Mouse (Mus musculus) neural tube, embryonic 12.5 days (tissue): Measurements from ENCODE around the gene Tspan33. TPM values are rescaled to one million over a fixed set of nuclear protein-coding genes. Genes with fewer than 3 reads are reported as not detected.
"Not testable (repeated sequence)": the region's sequence is repeated elsewhere in the genome, so short reads cannot be mapped to it uniquely, and the experiment has no call there.

ENCODE experiments used
- ATAC-seq: fragments of 200-750 bp; cut with Nextera tagmentation; 2 replicates; pipeline ENCODE4 v1.8.0; 2017; ENCODE audit warnings: low read depth, mild to moderate bottlenecking, moderate TSS enrichment, moderate library complexity; ENCODE audit not compliant: low FRiP score
- H3K27ac ChIP-seq: fragments of 300-500 bp; sonication (generic); 2 replicates; pipeline ENCODE4 v1.5.1; 2016
- H3K27me3 ChIP-seq: fragments of 300-500 bp; sonication (generic); replicated peaks from 2 replicates; pipeline ENCODE4 v1.6.1; 2016; ENCODE audit warnings: mild to moderate bottlenecking
- H3K36me3 ChIP-seq: fragments of 300-500 bp; sonication (generic); 2 replicates; pipeline ENCODE4 v1.6.1; 2016; ENCODE audit warnings: mild to moderate bottlenecking
- H3K4me1 ChIP-seq: fragments of 300-500 bp; sonication (generic); 2 replicates; pipeline ENCODE4 v1.6.1; 2016
- H3K4me2 ChIP-seq: fragments of 300-500 bp; sonication (generic); replicated peaks from 2 replicates; pipeline ENCODE4 v1.6.1; 2016; ENCODE audit warnings: mild to moderate bottlenecking
- H3K4me3 ChIP-seq: fragments of 300-500 bp; sonication (generic); 2 replicates; pipeline ENCODE4 v1.5.1; 2016
- H3K9ac ChIP-seq: fragments of 300-500 bp; sonication (generic); 2 replicates; pipeline ENCODE4 v1.6.1; 2016; ENCODE audit warnings: mild to moderate bottlenecking
- H3K9me3 ChIP-seq: fragments of 300-500 bp; sonication (generic); 2 replicates; pipeline ENCODE4 v1.6.1; 2016; ENCODE audit warnings: mild to moderate bottlenecking
- WGBS: fragments of 180-500 bp; shearing (Covaris S2); methylation state at CpG from one replicate; pipeline ENCODE4 v1.1.7; 2016; 5-methylcytosine and 5-hydroxymethylcytosine counted together
- polyA plus RNA-seq: library from polyadenylated mRNA; unstranded; fragments of >200 nt; fragmentation: Nextera tagmentation; extraction: Ambion mirVana; gene quantifications from 2 replicates; pipeline ENCODE4 v1.2.1, GENCODE M21; 2016

Gene Tspan33
- polyA plus RNA-seq, 1 experiment from 2014 or later: 6.1 TPM

DNA sequence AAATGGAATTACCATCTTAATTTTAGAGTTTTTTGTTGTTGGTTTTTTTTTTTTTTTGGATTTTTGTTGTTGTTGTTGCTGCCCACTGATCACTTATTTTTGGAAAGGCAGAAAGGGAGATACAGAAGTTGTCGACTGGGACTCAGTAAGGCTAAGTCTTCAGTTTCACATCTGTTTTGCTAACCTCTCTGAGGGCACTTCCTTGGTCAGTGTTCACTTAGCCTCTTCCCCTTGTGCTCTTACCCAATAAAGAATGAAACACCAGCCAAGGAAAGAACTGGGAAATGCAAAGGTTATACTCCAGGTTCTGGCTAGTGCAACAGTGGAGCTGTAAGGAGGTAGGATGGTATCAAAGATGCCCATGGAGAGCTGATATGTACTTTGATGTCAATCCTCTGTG, 35.5 kb downstream of the Tspan33 start:
- 79% methylated on average over 1 of the region's 1 CpGs for WGBS
- no peak overlapping the region for H3K4me3 ChIP-seq
- H3K4me1 ChIP-seq: no peaks in the 10 kb centered on the region
- ATAC-seq: no peak
- no peaks in the 10 kb centered on the region for H3K27me3 ChIP-seq
- H3K9ac ChIP-seq: no peak overlapping the region
- H3K4me2 ChIP-seq: no peak overlapping the region
- H3K36me3 ChIP-seq: no peaks in the 10 kb centered on the region
- H3K27ac ChIP-seq: no peak overlapping the region
- H3K9me3 ChIP-seq: no peaks in the 10 kb centered on the region

DNA sequence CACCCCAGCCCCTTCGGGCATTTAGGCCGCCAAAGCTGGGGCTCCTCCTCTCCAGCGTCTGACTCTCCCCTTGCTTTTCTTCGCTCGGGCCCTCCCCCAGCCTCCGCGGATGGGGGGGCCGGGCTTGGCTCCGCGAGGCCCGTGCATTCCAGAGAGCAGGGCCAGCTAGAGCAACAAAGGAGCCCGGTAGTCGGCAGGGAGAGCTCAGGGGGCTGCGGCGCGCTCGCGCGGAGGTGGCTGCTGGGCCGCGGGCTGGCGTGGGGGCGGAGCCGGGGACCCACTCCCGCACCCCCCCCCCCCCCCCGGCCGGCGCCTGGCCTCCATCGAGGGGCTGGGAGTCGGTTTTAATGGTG, 41.3 kb downstream of the Tspan33 start, which contains the start of gene Smo:
Gene Smo, plus strand, starts transcription at position 168 of the 353 bp plus-strand sequence.
- H3K4me1 ChIP-seq: peaks cover 10% of the 10 kb centered on the region
- peak; percentile 95 for ATAC-seq
- WGBS: 3% methylated on average over 22 of the region's 30 CpGs
- no peaks in the 10 kb centered on the region for H3K9me3 ChIP-seq
- H3K4me3 ChIP-seq: peak within 1 kb of the TSS; percentile 91
- peak within 1 kb of the TSS; percentile 74 for H3K27ac ChIP-seq
- H3K9ac ChIP-seq: peak within 1 kb of the TSS; percentile 95
- 0 out of 2 replicates have a peak, but pooled peaks cover 5% of the 10 kb centered on the region for H3K36me3 ChIP-seq
- no peaks in the 10 kb centered on the region for H3K27me3 ChIP-seq
- H3K4me2 ChIP-seq: peak within 1 kb of the TSS; percentile 79

DNA sequence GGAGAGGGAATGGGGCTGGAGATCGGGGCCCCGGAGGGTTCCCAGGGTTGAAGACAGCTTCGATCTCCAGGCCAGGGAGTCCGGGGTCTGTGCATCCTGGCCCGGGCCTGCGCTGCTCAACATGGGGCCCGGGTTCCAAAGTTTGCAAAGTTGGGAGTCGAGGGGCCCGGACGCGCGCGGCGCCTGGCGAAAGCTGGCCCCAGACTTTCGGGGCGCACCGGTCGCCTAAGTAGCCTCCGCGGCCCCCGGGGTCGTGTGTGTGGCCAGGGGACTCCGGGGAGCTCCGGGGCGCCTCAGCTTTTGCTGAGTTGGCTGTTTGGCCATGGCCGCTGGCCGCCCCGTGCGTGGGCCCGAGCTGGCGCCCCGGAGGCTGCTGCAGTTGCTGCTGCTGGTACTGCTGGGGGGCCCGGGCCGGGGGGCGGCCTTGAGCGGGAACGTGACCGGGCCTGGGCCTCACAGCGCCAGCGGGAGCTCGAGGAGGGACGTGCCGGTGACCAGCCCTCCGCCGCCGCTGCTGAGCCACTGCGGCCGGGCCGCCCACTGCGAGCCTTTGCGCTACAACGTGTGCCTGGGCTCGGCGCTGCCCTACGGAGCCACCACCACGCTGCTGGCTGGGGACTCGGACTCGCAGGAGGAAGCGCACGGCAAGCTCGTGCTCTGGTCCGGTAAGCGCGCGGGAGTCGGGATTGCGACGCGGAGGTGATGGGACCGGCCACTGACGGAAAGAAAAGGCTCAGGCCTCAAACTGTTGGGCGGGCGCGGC, 41.8 kb downstream of the Tspan33 start:
- ATAC-seq: peak; percentile 76
- Histone ChIP-seq H3K4me1 (peaks cover 10% of the 10 kb centered on the region), H3K27me3 (no peaks in the 10 kb centered on the region), H3K4me3 (peak overlapping the region; percentile 91), H3K9me3 (no peaks in the 10 kb centered on the region), H3K27ac (peak overlapping the region; percentile 74), H3K4me2 (peak overlapping the region; percentile 79), H3K36me3 (0 out of 2 replicates have a peak, but pooled peaks cover 5% of the 10 kb centered on the region), H3K9ac (peak overlapping the region; percentile 95)
- WGBS: under 1% methylated on average over 75 of the region's 75 CpGs

GRCm38 (mm10) chr6:29736610-29737458, 42.8 kb downstream of the Tspan33 start:
- WGBS: 21% methylated on average over 13 of the region's 13 CpGs
- Histone ChIP-seq H3K27me3 (no peaks in the 10 kb centered on the region), H3K9ac (peak overlapping the region; percentile 95), H3K4me1 (peaks cover 10% of the 10 kb centered on the region), H3K27ac (no peak overlapping the region), H3K4me3 (peak overlapping the region; percentile 91), H3K36me3 (0 out of 2 replicates have a peak, but pooled peaks cover 5% of the 10 kb centered on the region), H3K4me2 (peak overlapping the region; percentile 79), H3K9me3 (no peaks in the 10 kb centered on the region)
- no peak for ATAC-seq

DNA sequence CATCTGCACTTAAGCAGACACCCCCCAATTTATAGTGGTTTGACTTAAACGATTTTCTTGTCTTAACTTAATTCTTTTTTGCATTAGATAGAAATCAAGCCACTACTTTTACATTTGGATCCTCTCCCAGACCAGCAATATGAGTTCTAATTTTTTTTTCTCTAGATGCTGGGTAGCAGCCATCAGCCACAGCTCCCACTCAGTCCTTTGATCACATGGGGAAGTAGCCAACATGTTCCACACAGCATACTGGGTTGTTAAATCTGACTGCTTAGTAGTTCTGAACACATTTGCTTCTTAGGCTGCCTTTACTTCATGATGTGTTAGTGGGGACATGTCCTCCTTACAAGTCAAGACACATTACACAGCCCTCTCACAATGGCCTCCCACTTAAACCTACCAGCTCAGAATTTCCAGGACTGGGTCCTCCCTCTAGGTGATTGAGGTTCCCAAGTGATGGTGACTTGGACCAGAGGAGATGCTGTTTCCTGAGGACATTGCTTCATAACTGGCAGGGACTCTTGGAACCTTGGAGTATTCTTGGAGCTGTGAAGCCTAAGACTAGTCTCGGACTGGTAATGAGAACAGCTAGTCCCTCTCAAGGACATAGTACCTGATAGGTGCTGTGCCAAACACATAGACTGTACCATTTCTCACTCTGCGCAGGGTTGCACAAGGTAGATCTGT, 57.6 kb downstream of the Tspan33 start:
- Histone ChIP-seq H3K27me3 (no peaks in the 10 kb centered on the region), H3K4me2 (no peak overlapping the region), H3K9ac (no peak overlapping the region), H3K27ac (no peak overlapping the region), H3K36me3 (peaks cover 18% of the 10 kb centered on the region), H3K4me3 (no peak overlapping the region), H3K4me1 (no peaks in the 10 kb centered on the region), H3K9me3 (peaks cover 16% of the 10 kb centered on the region)
- whole genome bisulfite sequencing: 87% methylated on average over 3 of the region's 3 CpGs
- ATAC-seq: no peak

GRCm38 (mm10) chr6:29753336-29753735, 59.3 kb downstream of the Tspan33 start:
- Histone ChIP-seq H3K27ac (no peak overlapping the region), H3K27me3 (no peaks in the 10 kb centered on the region), H3K4me3 (no peak overlapping the region), H3K36me3 (peaks cover 36% of the 10 kb centered on the region), H3K9ac (no peak overlapping the region), H3K9me3 (0 out of 2 replicates have a peak, but pooled peaks cover 5% of the 10 kb centered on the region), H3K4me1 (no peaks in the 10 kb centered on the region), H3K4me2 (no peak overlapping the region)
- 92% methylated on average over 11 of the region's 11 CpGs for WGBS
- no peak for ATAC-seq

GRCm38 (mm10) chr6:29756001-29756400, 62.0 kb downstream of the Tspan33 start:
- no peak overlapping the region for H3K4me2 ChIP-seq
- 96% methylated on average over 5 of the region's 5 CpGs for WGBS
- no peak overlapping the region for H3K27ac ChIP-seq
- H3K9me3 ChIP-seq: no peaks in the 10 kb centered on the region
- no peaks in the 10 kb centered on the region for H3K4me1 ChIP-seq
- H3K27me3 ChIP-seq: no peaks in the 10 kb centered on the region
- no peak for ATAC-seq
- H3K9ac ChIP-seq: no peak overlapping the region
- H3K36me3 ChIP-seq: peaks cover 50% of the 10 kb centered on the region
- no peak overlapping the region for H3K4me3 ChIP-seq

DNA sequence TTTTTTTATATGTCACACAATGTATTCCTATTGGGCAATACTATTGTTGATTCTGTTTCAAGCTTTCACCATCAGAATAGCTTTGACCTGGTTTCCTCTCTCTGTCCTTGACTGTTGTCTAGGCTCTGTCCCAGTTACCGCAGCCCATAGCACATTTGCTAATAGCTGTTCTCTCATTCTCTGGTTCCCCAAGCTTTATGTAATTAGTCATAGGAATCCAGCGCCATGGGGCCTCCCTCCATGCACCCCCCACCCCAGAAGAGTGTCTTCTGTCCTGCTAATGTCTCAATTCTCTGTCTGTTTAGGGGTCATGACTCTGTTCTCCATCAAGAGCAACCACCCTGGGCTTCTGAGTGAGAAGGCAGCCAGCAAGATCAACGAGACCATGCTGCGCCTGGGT, 62.5 kb downstream of the Tspan33 start:
- Histone ChIP-seq H3K4me3 (no peak overlapping the region), H3K36me3 (peaks cover 50% of the 10 kb centered on the region), H3K27ac (no peak overlapping the region), H3K9me3 (no peaks in the 10 kb centered on the region), H3K27me3 (no peaks in the 10 kb centered on the region), H3K9ac (no peak overlapping the region), H3K4me1 (no peaks in the 10 kb centered on the region), H3K4me2 (no peak overlapping the region)
- 87% methylated on average over 4 of the region's 4 CpGs for WGBS
- ATAC-seq: no peak

DNA sequence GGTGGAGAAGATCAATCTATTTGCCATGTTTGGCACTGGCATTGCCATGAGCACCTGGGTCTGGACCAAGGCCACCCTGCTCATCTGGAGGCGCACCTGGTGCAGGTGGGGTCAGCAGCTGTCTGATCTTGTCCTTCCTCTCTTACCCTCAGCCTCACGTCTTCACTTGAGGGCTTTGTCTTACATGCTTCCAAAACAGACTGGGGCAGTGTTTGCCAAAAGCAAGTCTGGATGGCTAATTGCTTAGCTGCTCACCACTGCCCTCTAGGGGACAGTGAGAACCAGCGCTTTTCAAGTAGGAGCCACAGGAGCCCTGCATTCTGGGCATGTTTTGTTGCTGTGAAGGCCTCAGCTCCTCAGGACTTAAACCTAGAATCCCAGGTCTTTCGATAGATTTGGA, 64.4 kb downstream of the Tspan33 start:
- Histone ChIP-seq H3K4me3 (no peak overlapping the region), H3K4me2 (no peak overlapping the region), H3K9ac (no peak overlapping the region), H3K27me3 (no peaks in the 10 kb centered on the region), H3K36me3 (peaks cover 49% of the 10 kb centered on the region), H3K4me1 (no peaks in the 10 kb centered on the region), H3K27ac (no peak overlapping the region), H3K9me3 (no peaks in the 10 kb centered on the region)
- WGBS: 46% methylated on average over 4 of the region's 4 CpGs
- no peak for ATAC-seq

GRCm38 (mm10) chr6:29759012-29759679, 65.1 kb downstream of the Tspan33 start:
- no peak overlapping the region for H3K27ac ChIP-seq
- no peaks in the 10 kb centered on the region for H3K27me3 ChIP-seq
- no peaks in the 10 kb centered on the region for H3K4me1 ChIP-seq
- peaks cover 44% of the 10 kb centered on the region for H3K36me3 ChIP-seq
- no peak overlapping the region for H3K4me2 ChIP-seq
- H3K4me3 ChIP-seq: no peak overlapping the region
- H3K9me3 ChIP-seq: no peaks in the 10 kb centered on the region
- ATAC-seq: no peak
- H3K9ac ChIP-seq: no peak overlapping the region
- WGBS: 82% methylated on average over 13 of the region's 13 CpGs

GRCm38 (mm10) chr6:29760397-29760796, 66.4 kb downstream of the Tspan33 start:
- not testable (repeated sequence) for H3K4me1 ChIP-seq, H3K4me3 ChIP-seq, ATAC-seq, H3K4me2 ChIP-seq, H3K9me3 ChIP-seq, H3K9ac ChIP-seq, H3K27me3 ChIP-seq, H3K27ac ChIP-seq
- H3K36me3 ChIP-seq: peaks cover 35% of the 10 kb centered on the region
- 96% methylated on average over 2 of the region's 2 CpGs for WGBS
